Mouse (Mus musculus): ENCODE data around the gene Prmt8. TPM values are rescaled to one million over a fixed set of nuclear protein-coding genes. Genes with fewer than 3 reads are reported as not detected.

The Prmt8 gene
- polyA plus RNA-seq (2011; ENCODE audit: insufficient read depth, insufficient read length, low read depth, missing spikeins), result 0.22 and 0.32 TPM in 2 replicates

GRCm38 (mm10) chr6:127769275-127770156 is at the start of gene Prmt8:
Gene Prmt8, minus strand, starts transcription at chr6:127769472.
- Histone ChIP-seq H3K9me3 (replicated peaks; ENCODE audit: control insufficient read depth, insufficient read depth, low read length, poor library complexity, severe bottlenecking) (no peaks in the 10 kb centered on the region), H3K9ac (ENCODE audit: low read depth, poor library complexity, severe bottlenecking) (peak within 1 kb of the TSS; percentile 59), H3K27me3 (ENCODE audit: control insufficient read depth, insufficient read depth, low read length, poor library complexity, severe bottlenecking) (peaks cover 9% of the 10 kb centered on the region), H3K4me1 (ENCODE audit: control insufficient read depth, insufficient read depth, low read length) (no peaks in the 10 kb centered on the region), H3K27ac (ENCODE audit: insufficient read depth, low read length) (no peak within 1 kb of the TSS), H3K4me3 (ENCODE audit: low read depth, low read length) (peak within 1 kb of the TSS; percentile 71), H3K36me3 (ENCODE audit: control insufficient read depth, insufficient read depth, low read length, poor library complexity, severe bottlenecking) (no peaks in the 10 kb centered on the region)
- TF ChIP-seq EP300 (IDR thresholded peaks at IDR 0.05; ENCODE audit: insufficient read depth, low read depth, low read length) (peak; percentile 93), POLR2A (IDR thresholded peaks at IDR 0.05; ENCODE audit: insufficient read depth, low read length) (no peak)

GRCm38 (mm10) chr6:127803046-127803729 is 33.9 kb upstream of the Prmt8 start:
- Histone ChIP-seq H3K9me3 (replicated peaks; ENCODE audit: control insufficient read depth, insufficient read depth, low read length, poor library complexity, severe bottlenecking) (no peaks in the 10 kb centered on the region), H3K4me1 (ENCODE audit: control insufficient read depth, insufficient read depth, low read length) (no peaks in the 10 kb centered on the region), H3K36me3 (ENCODE audit: control insufficient read depth, insufficient read depth, low read length, poor library complexity, severe bottlenecking) (no peaks in the 10 kb centered on the region), H3K4me3 (ENCODE audit: low read depth, low read length) (no peak overlapping the region), H3K27me3 (ENCODE audit: control insufficient read depth, insufficient read depth, low read length, poor library complexity, severe bottlenecking) (no peaks in the 10 kb centered on the region), H3K27ac (ENCODE audit: insufficient read depth, low read length) (no peak overlapping the region), H3K9ac (ENCODE audit: low read depth, poor library complexity, severe bottlenecking) (no peak overlapping the region)
- TF ChIP-seq CTCF (IDR thresholded peaks at IDR 0.05; ENCODE audit: low read depth, low read length) (no peak), POLR2A (IDR thresholded peaks at IDR 0.05; ENCODE audit: insufficient read depth, low read length) (no peak), EP300 (IDR thresholded peaks at IDR 0.05; ENCODE audit: insufficient read depth, low read depth, low read length) (no peak)

GRCm38 (mm10) chr6:127802211-127802610 is 32.9 kb upstream of the Prmt8 start:
- Histone ChIP-seq H3K36me3 (ENCODE audit: control insufficient read depth, insufficient read depth, low read length, poor library complexity, severe bottlenecking) (no peaks in the 10 kb centered on the region), H3K9ac (ENCODE audit: low read depth, poor library complexity, severe bottlenecking) (no peak overlapping the region), H3K9me3 (replicated peaks; ENCODE audit: control insufficient read depth, insufficient read depth, low read length, poor library complexity, severe bottlenecking) (no peaks in the 10 kb centered on the region), H3K27ac (ENCODE audit: insufficient read depth, low read length) (no peak overlapping the region), H3K27me3 (ENCODE audit: control insufficient read depth, insufficient read depth, low read length, poor library complexity, severe bottlenecking) (no peaks in the 10 kb centered on the region), H3K4me1 (ENCODE audit: control insufficient read depth, insufficient read depth, low read length) (no peaks in the 10 kb centered on the region), H3K4me3 (ENCODE audit: low read depth, low read length) (no peak overlapping the region)
- TF ChIP-seq CTCF (IDR thresholded peaks at IDR 0.05; ENCODE audit: low read depth, low read length) (no peak), EP300 (IDR thresholded peaks at IDR 0.05; ENCODE audit: insufficient read depth, low read depth, low read length) (no peak), POLR2A (IDR thresholded peaks at IDR 0.05; ENCODE audit: insufficient read depth, low read length) (no peak)

GRCm38 (mm10) chr6:127790023-127790422 is 20.8 kb upstream of the Prmt8 start:
- TF ChIP-seq CTCF (IDR thresholded peaks at IDR 0.05; ENCODE audit: low read depth, low read length) (no peak), EP300 (IDR thresholded peaks at IDR 0.05; ENCODE audit: insufficient read depth, low read depth, low read length) (no peak), POLR2A (IDR thresholded peaks at IDR 0.05; ENCODE audit: insufficient read depth, low read length) (no peak)
- H3K4me3 ChIP-seq (ENCODE audit: low read depth, low read length), result no peak overlapping the region
- no peaks in the 10 kb centered on the region for H3K4me1 ChIP-seq (ENCODE audit: control insufficient read depth, insufficient read depth, low read length)
- H3K27me3 ChIP-seq (ENCODE audit: control insufficient read depth, insufficient read depth, low read length, poor library complexity, severe bottlenecking), result no peaks in the 10 kb centered on the region
- H3K9me3 ChIP-seq (replicated peaks; ENCODE audit: control insufficient read depth, insufficient read depth, low read length, poor library complexity, severe bottlenecking), result no peaks in the 10 kb centered on the region
- H3K27ac ChIP-seq (ENCODE audit: insufficient read depth, low read length), result no peak overlapping the region
- no peak overlapping the region for H3K9ac ChIP-seq (ENCODE audit: low read depth, poor library complexity, severe bottlenecking)
- H3K36me3 ChIP-seq (ENCODE audit: control insufficient read depth, insufficient read depth, low read length, poor library complexity, severe bottlenecking), result no peaks in the 10 kb centered on the region

GRCm38 (mm10) chr6:127770806-127771205 is 1.5 kb upstream of the Prmt8 start:
- H3K9me3 ChIP-seq (replicated peaks; ENCODE audit: control insufficient read depth, insufficient read depth, low read length, poor library complexity, severe bottlenecking), result no peaks in the 10 kb centered on the region
- TF ChIP-seq EP300 (IDR thresholded peaks at IDR 0.05; ENCODE audit: insufficient read depth, low read depth, low read length), result no peak
- TF ChIP-seq CTCF (IDR thresholded peaks at IDR 0.05; ENCODE audit: low read depth, low read length), result no peak
- TF ChIP-seq POLR2A (IDR thresholded peaks at IDR 0.05; ENCODE audit: insufficient read depth, low read length), result no peak
- no peaks in the 10 kb centered on the region for H3K36me3 ChIP-seq (ENCODE audit: control insufficient read depth, insufficient read depth, low read length, poor library complexity, severe bottlenecking)
- H3K27me3 ChIP-seq (ENCODE audit: control insufficient read depth, insufficient read depth, low read length, poor library complexity, severe bottlenecking), result peaks cover 9% of the 10 kb centered on the region
- H3K27ac ChIP-seq (ENCODE audit: insufficient read depth, low read length), result no peak overlapping the region
- no peak overlapping the region for H3K4me3 ChIP-seq (ENCODE audit: low read depth, low read length)
- H3K9ac ChIP-seq (ENCODE audit: low read depth, poor library complexity, severe bottlenecking), result no peak overlapping the region
- no peaks in the 10 kb centered on the region for H3K4me1 ChIP-seq (ENCODE audit: control insufficient read depth, insufficient read depth, low read length)

Measured in ES-Bruce4 (cell line).